Mouse (Mus musculus): ENCODE data around the gene Pttg1.

Gene Pttg1

GRCm38 (mm10) chr11:43408888-43409287 lies 17.2 kb downstream of the Pttg1 start:
- DNase-seq (ENCODE audit: low spot score), result no peak

GRCm38 (mm10) chr11:43404150-43404807 lies 21.8 kb downstream of the Pttg1 start:
- no peak for DNase-seq (ENCODE audit: low spot score)

- DNase-seq (ENCODE audit: low spot score), result no peak
Measured at GRCm38 (mm10) chr11:43400131-43400530, 25.9 kb downstream of the Pttg1 start.

GRCm38 (mm10) chr11:43399297-43399696 lies 26.8 kb downstream of the Pttg1 start:
- no peak for DNase-seq (ENCODE audit: low spot score)

GRCm38 (mm10) chr11:43396672-43397071 lies 29.4 kb downstream of the Pttg1 start:
- no peak for DNase-seq (ENCODE audit: low spot score)

- no peak for DNase-seq (ENCODE audit: low spot score)
Measured at GRCm38 (mm10) chr11:43396246-43396645, 29.8 kb downstream of the Pttg1 start.

- no peak for DNase-seq (ENCODE audit: low spot score)
Measured at GRCm38 (mm10) chr11:43395073-43395948, 30.7 kb downstream of the Pttg1 start.

GRCm38 (mm10) chr11:43393325-43393724 lies 32.7 kb downstream of the Pttg1 start:
- no peak for DNase-seq (ENCODE audit: low spot score)

GRCm38 (mm10) chr11:43392757-43393156 lies 33.3 kb downstream of the Pttg1 start:
- no peak for DNase-seq (ENCODE audit: low spot score)

GRCm38 (mm10) chr11:43389118-43389517 lies 36.9 kb downstream of the Pttg1 start:
- no peak for DNase-seq (ENCODE audit: low spot score)

- DNase-seq (ENCODE audit: low spot score), result no peak
Measured at GRCm38 (mm10) chr11:43388122-43389097, 37.6 kb downstream of the Pttg1 start.

GRCm38 (mm10) chr11:43387004-43387880 lies 38.8 kb downstream of the Pttg1 start:
- no peak for DNase-seq (ENCODE audit: low spot score)

GRCm38 (mm10) chr11:43385716-43386115 lies 40.3 kb downstream of the Pttg1 start:
- no peak for DNase-seq (ENCODE audit: low spot score)

GRCm38 (mm10) chr11:43385055-43385649 lies 40.9 kb downstream of the Pttg1 start:
- DNase-seq (ENCODE audit: low spot score), result peak; percentile 46

GRCm38 (mm10) chr11:43383581-43383980 lies 42.5 kb downstream of the Pttg1 start:
- no peak for DNase-seq (ENCODE audit: low spot score)

- no peak for DNase-seq (ENCODE audit: low spot score)
Measured at GRCm38 (mm10) chr11:43380901-43381300, 45.1 kb downstream of the Pttg1 start.

- no peak for DNase-seq (ENCODE audit: low spot score)
Measured at GRCm38 (mm10) chr11:43379911-43380485, 46.1 kb downstream of the Pttg1 start.

GRCm38 (mm10) chr11:43379488-43379887 lies 46.6 kb downstream of the Pttg1 start:
- DNase-seq (ENCODE audit: low spot score), result no peak

GRCm38 (mm10) chr11:43377083-43377850 lies 48.8 kb downstream of the Pttg1 start:
- no peak for DNase-seq (ENCODE audit: low spot score)

- no peak for DNase-seq (ENCODE audit: low spot score)
Measured at GRCm38 (mm10) chr11:43376598-43376997, 49.5 kb downstream of the Pttg1 start.
